Mouse (Mus musculus) embryo, embryonic 9.5 days (tissue): ENCODE measurements at regions not wholly inside any gene's neighbourhood (a gene's known extent, or its start where the extent isn't known, plus 50 kb on each side); places are given as distances from the start of the nearest gene placed in this dataset.

Experiments used
- DNase-seq: peaks from one replicate; pipeline ENCODE4 v3.0.0-alpha.2; 2017; ENCODE audit errors: extremely low spot score

DNA sequence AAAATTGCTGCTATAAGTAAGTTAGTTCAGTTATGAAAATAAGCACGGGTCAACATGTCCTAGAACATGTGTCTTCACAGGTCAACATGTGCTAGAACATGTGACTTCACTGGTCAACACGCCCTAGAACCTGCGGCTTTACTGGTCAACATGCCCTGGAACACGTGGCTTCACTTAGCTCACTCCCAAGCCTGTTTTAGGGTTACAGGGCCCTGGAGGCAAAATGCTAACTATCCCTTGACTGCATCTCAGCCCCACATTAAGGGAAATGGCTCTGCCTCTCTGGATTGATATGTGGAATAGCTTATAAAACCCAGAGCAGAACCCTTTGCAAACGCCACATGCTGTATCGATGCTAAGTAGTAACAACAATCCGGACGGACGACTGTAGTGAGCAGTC, 67.8 kb downstream of the Nkx6-1 start:
- no peak for DNase-seq

DNA sequence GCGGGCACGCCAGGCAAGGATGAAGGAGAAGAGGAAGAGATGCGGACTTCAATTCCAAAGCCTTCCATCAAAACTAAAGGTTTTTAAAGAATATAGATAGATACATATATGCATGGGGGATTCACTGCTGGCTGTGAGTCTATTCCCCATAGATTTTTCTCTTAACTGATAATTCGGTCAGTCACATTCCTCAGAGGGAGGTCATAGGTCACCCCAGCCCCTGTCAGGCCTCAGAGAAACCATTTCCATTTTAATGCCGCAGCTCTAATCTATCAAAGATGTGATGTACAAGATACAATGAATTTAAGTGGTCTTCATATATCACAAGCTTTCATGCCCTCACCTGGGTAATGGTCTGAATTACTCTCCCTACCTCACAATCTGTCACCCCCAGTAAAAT, 73.6 kb downstream of the Nkx6-1 start:
- peak; percentile 22 for DNase-seq

DNA sequence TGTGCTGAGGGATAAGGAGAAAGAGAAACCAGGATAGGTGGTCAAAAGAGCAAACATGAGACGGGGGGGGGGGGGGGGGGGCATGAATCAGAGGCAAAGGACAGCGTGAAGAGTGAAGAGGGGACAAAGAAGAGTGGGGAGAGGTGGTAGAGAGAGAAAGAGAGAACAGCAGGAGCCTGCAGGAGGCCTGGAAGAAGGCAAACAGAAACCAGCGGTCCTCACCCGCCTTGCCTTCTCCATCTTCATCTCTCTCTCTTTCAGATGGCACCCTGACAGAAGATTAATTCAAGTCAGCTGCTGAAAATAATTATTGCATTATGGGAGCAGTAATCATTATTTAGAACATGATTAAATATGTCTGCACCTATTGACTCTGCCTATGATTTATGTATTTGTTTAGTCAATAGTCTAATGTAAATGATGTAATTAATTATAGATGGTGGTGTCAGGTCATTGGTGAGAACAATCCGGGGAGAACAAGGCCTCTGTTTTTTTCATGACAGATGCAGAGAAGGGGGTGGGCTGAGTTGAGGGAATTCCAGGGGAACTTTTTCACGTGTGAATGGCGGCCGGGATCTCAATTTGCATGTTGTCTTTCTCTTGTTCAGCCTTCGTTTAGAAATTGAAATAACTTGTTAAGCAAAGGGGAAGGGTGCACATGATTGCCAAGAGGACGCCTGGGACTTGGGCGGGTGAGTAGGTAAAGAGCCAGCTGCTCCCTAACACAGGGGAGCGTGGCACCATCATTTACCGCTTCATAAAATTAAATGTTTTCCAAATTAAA, 74.3 kb downstream of the Nkx6-1 start:
- peak; percentile 7 for DNase-seq

DNA sequence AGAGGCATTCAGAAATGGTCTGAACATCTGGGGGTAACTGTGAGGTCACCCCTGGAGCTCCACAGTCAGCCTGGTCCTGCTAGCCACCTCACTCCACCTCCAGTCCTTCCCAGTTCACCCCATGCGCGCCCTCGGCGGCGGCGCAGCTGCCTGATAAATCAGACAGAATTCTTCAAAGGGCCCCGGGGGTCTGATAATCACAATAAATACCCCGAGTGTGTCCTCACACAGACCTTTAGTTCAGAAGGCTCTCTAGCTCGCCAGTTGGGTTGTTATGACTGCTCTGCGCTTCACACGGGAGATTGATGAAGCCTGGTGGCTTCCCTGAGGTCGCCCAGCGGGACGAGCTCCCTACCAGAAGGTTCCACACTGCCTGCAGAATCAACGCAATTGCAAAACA, 91.8 kb downstream of the Nkx6-1 start:
- DNase-seq: no peak

DNA sequence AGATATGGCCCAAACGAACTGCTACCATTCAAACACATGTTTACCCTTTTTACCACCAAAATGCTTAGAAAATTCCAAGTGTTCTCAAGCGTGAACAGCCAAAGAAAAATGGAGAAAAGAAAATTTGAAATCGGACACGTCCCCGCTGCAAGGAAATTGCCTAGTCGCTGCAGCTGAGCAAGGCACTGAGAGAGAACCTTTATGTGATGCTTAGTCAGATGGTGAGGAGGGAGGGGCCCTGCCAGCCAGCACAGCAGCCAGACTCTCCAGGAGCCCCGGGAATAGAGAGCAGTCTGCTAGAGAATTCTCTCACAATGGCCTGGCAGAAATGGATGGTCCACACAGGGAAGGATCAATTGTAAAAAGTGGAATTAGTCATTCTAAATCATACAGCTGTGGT, 99.0 kb downstream of the Nkx6-1 start:
- no peak for DNase-seq

DNA sequence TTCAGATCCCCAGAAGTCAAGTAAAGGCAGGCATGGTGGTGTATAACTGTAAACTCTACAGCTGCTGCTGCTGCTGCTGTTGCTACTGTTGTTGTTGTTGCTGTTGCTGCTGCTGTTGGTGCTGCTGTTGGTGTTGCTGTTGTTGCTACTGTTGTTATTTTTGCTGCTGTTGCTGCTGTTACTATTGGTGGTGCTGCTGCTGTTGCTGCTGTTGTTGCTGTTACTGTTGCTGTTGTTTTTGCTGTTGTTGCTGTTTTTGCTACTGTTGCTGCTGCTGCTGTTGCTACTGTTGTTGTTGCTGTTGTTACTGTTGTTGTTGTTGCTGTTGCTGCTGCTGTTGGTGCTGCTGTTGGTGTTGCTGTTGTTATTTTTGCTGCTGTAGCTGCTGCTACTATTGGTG, 104.4 kb downstream of the Nkx6-1 start:
- DNase-seq: no peak

DNA sequence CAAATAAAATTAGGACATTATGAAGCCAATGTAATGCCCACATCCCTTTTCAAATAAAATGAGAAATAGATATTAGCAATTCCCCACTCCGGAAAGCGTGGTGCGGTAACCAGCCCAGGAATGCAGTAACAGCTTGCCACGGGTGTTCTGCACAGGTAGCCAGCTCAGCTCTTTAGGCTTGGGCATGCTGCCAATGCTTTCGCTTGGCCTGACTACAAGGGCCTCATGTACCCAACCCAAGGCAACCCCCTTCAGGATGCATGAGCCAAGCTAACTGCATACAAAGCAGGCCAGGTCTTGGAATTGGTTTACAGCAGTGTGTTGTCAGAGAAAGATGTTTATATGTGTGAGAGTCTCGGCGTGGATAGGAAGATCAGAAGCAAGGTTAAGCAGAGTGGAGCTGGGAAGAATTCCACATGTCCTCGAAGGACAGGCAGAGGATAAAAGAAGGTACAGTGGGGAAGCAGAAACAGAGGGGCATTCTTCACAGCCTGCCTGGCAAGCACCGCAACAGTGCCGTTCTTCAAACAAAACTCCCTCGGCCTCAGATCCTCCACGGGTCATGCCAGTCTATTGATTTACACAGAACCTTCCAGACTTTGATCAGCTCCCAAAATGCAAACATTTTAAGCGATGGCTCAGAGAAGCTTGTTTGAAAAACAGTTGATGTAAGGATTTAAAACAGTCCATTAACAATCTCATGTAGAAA, 106.4 kb downstream of the Nkx6-1 start:
- DNase-seq: no peak

DNA sequence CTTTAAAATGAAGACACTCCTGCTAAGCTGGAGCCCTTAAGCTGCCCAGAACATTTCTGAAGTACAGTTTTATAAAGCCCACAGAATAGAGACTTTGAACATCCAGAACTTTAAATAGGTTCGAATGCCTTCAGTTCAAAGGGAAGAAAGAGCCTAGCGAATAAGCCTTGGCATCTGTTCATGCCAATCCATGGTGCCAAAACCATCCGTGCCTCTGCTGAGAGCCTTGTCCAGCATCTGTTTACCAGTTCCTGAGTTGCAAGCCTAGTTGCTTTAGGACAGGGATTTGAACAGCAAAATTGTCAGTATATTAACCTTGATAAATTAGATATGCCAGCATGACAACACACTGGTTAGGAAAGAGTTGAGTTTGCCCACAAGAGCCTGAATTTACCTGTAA, 107.6 kb downstream of the Nkx6-1 start:
- no peak for DNase-seq

DNA sequence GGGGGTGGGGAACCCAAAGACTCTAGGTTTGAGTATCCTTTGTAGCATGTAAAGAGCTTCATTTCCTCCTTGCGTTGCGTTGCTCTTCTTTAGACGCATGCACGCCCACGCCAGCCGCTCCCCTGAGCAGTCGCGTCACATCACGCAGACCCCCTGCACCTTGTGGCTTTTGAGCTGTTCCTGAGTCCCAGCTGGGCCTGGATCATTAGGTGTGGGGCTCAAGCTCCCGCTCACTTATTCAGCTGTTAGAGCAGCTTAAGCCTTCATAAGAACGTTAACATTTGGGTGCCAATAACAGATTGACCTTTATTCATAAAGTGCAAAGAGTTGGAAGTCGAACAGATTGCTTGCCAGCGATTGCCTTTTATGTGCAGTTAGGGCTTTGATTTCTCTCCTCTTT, 121.5 kb downstream of the Nkx6-1 start:
- DNase-seq: no peak

DNA sequence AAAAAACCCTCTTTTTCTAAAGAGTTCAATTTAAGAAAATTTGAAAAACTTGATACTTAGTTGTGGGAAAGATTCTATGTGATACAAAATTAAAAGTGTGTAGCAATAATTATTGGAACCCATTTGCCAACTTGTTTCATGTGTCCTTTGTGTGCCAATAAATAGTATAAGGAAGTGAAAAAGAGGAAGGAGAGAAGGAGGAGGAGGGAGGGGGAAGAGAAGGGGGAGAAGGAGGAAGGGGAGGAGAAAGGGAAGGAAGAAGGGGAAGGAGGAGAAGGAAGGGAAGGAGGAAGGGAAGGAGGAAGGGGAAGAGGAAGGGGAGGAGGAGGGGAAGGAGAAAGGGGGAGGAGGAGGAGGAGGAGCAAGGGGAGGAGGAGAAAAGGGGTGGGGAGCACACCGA, 125.0 kb downstream of the Nkx6-1 start:
- DNase-seq: no peak

DNA sequence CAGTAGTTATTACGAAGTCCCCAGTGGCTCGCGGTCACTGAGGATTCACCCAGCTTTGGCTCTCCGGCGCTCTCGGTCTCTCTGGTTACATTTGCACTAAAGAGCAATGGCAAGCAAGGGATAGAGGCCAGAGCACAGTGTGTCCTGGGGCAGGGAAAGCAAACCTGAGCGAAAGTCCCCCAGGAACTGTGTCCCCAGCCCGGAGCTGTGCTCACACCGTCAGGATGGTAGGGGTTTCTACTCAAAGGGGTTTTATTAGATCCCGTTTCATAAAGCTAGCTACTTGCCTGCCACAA, 125.6 kb downstream of the Nkx6-1 start:
- no peak for DNase-seq

DNA sequence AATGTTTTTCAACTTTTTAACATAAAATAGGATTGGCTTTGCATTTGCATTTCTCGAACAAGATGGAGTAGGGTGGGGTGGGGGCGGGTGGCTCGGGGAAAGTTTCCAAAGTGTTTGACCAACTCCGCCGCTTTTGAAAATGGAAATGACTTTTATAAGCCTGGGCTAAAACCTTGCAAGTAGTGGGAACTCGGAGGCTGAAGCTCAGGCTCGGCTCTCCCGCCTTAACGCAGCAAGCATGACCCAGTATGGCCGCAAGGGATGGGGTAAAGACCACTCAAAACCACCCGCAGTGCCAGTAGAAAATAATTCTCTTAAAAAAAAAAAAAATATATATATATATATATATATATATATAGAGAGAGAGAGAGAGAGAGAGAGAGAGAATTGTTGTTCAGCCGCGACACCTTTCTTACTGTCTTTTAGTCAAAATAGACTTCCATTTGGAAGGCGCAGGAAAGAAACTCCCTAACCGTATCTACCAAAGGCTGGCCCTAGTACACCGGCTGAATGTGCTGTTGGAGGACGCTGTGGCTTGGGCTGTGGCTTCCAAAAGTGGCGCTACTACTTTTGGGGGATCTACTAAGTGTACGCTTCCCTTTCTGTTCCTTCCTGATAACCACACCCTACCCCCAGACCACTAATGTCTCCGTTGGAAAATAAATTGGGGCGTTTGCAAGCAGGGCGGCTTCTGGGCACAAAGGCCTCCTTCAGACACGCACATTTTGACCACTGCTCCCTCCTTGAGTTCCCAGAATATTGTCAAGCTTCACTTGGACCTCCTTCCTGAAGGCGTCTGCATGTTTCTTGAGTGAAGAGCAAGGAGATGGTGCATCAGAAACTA, 126.2 kb downstream of the Nkx6-1 start:
- DNase-seq: peak; percentile 39

DNA sequence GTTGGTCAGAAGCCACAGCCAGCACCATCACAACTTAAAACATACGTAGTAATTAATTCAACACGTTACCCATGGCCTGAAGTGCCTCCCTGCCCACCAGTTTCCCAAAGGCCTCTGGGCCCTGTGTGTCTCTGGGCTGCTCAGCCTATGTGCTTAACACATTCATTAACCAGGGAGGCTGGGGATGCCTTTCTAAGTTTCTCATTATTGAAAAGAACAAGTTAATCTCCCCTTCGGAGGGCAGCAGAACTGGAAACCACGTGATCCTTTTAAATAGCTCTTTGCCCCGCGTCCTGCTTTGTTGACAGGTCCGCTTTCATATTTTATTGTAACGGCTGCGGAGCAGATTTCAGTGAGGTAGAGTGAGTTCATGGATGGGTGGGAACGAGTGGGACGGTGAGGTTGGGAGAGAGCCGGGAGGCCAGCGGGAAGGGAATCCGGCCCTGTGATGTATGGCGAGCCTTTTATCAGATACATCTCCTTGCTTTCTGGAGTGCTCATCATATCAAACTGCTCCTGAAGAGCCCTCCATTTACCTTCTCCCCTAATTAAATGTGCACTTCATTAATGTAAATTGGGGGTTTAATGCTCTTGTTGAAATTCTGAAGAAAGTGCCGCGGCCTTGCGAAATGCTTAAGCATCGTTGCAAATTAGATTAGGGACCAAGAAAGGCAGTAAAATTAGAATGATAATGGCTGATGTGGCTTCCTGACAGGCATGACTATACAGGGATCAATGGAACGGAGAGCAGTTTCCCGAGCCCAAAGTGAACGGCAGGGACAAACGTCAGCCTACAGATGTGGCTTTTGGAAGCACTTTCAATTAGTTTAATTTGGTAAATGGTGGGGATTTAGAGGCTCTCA, 127.0 kb downstream of the Nkx6-1 start:
- peak; percentile 45 for DNase-seq

DNA sequence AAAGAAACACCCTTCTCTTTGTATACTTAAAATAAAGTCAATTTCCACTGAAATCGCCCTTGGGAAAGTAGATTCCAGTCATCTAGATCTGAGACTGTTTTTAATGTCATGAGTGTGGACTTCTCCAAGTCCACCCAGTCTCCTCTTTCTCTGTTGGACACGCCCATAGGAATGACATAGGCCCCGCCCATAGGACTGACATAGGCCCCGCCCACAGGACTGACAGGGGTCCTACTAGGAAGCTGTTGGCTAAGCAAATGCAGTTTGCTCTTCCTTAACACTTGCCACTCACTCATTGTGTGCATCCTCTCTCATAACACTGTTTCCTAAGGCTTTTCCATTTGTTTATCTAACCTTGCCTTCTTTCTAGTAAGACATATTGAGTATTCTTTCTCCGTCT, 129.3 kb downstream of the Nkx6-1 start:
- DNase-seq: no peak

DNA sequence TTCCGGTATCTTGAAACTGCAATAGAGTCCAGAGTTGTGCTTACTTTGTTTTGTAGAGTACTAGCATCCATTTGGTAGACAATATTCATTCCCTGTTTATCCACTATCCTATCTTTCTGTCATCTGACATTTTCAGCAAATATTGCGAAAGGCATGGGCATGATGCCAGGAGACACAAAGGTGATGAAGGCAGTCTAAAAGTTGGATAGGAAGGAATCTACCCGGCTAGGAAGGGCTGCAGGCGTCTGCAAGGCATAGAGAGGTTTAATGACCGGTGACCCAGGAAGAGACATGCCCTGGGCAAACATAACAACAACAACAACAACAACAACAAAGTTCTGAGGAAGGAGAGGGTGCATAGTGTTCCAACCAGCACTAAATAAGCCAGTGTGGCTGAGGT, 139.4 kb downstream of the Nkx6-1 start:
- no peak for DNase-seq

DNA sequence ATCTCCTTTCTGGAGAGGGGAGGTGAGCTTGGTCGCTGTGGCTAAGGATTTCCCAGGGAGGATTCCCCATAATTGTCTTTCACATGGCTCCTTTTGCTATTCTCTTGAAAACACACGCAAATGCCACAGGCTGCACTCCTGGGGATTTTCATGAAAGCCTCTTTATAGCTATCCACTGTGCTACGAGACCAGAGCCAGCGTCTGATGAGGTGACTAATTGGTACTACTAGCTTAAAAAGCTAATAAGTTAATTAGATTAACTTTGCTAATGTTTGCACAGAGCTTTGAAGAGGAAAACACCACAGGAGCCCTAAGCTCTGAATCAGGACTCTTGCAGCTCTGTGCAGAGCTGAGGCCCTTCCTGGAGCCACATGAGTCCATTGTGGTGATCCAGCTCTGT, 140.1 kb downstream of the Nkx6-1 start:
- DNase-seq: peak; percentile 20

DNA sequence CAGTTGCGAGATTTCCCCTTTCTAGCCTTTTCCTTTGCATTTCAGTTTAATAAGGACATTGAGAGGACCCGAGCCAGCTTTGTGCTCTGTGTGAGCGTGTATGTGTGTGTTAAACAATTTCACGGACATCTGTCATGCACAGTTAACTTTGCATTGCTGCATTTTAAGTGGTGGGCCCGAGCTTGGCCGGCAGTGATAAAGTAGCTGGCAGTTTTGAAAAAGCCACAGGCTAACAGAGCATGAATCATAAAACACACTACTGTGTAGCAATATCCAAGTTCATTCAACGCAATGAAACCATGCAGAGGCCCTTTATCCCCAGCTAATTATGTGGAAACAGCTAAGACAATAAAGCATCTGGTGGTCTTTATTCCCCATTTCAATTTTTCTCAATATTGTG, 140.9 kb downstream of the Nkx6-1 start:
- DNase-seq: peak; percentile 43

DNA sequence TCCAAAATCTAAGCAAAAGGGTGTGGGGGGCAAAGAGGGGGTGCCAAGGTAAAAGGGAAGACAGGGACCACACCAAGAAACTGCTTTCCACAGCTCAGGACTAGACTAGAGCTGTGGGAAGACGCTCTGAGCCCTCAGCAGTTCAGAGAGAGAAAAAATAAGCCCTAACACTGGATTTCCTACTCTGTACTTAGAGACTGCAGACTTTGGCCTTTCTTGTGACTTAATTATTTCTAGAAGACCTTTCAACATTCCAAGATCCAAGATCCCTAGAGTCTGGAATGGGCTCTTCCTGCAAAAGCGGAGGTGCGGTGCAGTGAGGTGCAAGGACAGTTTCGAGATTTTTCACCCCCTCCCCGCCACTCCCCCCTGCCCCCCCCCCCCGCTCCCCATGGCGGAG, 141.3 kb downstream of the Nkx6-1 start:
- peak; percentile 25 for DNase-seq

DNA sequence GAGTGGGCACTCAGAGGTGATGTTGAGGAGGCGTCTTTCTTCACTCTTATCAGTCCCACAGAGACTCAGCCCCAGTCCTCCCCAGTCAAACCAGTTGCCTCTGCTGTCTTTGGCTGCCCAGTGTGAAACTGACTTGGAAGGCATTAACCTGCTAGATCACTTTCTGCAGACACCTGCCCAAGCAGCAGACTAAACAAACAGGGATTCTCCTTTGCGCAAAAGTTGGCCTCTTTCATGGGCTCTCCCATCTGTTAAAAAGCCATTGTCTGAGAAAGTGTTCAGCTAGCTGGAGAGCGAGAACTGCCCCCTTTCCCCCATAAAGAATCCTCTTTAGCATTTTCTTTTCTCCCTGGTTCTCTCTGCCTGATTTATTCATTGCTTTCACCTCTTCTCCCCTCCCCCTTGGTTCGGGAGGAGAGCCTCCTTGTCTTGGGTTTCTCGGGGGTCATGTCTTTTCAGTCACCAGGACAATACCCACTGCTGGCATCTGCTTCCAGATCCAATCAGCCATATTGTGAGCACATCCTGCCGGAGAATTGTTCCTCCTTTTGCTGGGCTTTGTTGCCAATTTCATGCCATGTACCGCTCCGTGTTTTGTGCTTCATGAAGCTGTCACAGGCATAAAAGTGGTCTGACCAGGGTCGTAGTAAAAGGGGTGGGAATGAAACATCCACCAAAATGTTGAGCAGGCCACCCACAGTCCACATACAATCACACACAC, 143.7 kb downstream of the Nkx6-1 start:
- peak; percentile 64 for DNase-seq

DNA sequence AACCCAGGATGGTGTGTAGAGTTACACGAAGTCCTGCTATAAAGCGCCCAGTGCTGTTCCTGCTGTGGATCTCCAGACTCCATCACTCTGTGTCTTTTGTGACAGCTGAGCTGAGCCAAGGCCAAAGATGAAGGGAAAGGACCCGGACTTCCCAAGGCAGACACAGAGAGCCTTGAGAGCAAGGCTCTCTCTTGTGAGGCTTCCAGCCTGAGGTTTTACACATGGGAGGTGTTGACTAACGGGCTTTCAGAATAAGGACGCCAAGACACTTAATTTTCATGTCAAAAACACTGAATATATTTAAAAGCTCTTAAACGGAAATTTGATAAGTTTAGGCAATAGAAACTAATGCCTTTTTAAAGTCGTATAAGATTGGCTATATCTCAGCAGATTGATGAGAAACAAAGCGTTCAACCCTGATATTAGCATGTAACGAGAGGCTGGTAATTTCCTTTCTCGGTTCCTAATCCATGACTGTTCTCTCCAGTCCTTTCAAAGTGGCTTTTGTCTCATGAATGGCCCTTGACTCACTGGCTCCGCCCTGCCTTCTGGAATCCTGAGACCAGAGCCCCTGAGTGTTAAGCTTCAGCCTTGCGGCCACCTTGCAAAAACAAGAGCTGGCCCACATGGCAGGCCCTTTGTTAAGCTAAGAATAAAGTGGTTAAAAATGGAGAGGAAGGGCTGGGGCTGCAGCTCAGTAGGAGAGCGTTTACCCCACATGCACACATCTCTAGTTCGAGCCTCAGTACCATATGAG, 145.8 kb downstream of the Nkx6-1 start:
- peak; percentile 51 for DNase-seq

DNA sequence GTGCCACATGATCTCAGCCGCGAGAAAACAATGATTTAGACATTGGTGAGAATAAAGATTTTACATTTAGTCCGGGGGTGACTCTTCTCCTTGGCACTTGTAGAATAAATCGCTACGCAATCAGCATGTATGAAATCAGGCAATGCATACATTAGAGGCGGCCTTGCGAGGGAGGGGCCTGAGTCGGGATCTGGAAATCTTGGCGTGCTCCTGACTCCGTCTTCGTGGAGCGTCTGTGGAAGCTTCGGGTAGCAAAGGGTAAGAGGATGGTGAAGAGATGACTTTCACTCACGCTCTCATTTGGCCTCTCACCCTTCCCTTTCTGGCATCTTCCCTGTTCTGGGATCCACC, 167.1 kb downstream of the Nkx6-1 start:
- no peak for DNase-seq
